Mouse (Mus musculus): ENCODE results near the gene Tbc1d2b. TPM values are rescaled to one million over a fixed set of nuclear protein-coding genes. Genes with fewer than 3 reads are reported as not detected.

Gene Tbc1d2b
- polyA plus RNA-seq, 1 experiment from 2014 or later: 20.9 TPM

DNA sequence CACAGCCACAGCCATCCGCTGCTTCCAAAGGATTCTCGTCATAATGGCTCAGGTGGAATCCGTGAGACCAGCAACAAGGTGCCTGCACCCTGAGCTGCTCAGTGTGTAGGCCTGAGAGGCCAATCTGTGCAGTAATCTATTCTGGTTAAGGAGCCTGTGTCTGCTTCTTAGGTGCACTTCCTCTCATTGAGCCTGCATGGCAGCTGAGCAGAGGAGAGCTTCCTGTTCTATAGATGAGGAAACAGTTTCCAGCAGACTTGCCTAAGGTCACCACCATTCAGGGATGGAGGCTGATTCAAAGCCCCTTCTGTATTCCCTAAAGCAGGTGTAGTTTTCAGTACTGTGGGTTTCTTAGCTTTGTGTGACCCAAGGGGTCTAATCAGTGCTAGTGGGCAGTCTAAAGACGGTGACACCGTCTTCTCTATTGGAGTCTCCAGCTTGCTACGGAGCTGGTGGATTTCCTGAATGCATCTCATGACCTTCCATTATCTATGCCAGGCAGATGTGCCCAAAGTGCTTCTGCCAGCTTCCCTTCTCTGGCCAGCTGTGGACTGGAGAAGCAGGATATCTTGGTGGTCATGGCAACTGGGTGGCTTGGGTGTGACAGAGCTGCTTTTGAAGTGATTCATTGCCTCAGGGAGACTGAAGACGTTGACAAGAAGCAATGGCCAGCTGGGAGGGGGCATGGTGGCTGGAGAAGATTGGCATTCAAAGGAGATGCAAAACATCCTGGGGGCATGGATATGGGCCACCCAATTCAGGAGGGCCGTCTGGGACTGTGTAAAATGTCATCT is 97.9 kb downstream of the Tbc1d2b start:
- Histone ChIP-seq H3K9me3 (ENCODE audit: control insufficient read depth, low read depth, low read length) (no peaks in the 10 kb centered on the region; the same call in 1 of the 2 replicates), H3K4me3 (ENCODE audit: low read depth, low read length) (no peak overlapping the region), H3K9ac (replicated peaks; ENCODE audit: low read depth, low read length) (no peak overlapping the region), H3K36me3 (ENCODE audit: control insufficient read depth, insufficient read depth, low read length) (peaks cover 15% of the 10 kb centered on the region), H3K27ac (ENCODE audit: low read length) (no peak overlapping the region), H3K27me3 (ENCODE audit: control insufficient read depth, insufficient read depth, low read length) (no peaks in the 10 kb centered on the region), H3K4me2 (replicated peaks; ENCODE audit: low read depth, low read length) (no peak overlapping the region), H3K4me1 (ENCODE audit: control insufficient read depth, insufficient read depth, low read length) (no peaks in the 10 kb centered on the region)
- 80% methylated on average over 8 of the region's 8 CpGs for WGBS
- ATAC-seq (ENCODE audit: insufficient number of reproducible peaks, insufficient read depth, low FRiP score, low read depth): no peak

DNA sequence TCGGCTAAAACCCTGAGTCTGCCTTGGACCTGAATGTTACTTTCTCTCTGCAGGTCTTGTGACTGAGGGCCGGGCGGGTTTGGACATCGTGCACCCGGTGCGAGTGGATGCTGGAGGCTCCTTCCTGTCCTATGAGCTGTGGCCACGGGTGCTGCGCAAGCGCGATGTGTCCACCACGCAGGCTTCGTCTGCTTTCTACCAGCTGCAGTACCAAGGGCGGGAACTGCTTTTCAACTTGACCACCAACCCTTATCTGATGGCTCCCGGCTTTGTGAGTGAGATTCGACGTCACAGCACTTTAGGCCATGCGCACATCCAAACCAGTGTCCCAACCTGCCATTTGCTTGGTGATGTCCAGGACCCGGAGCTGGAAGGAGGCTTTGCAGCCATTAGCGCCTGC is 99.2 kb downstream of the Tbc1d2b start:
- WGBS: 95% methylated on average over 19 of the region's 19 CpGs
- no peak for ATAC-seq (ENCODE audit: insufficient number of reproducible peaks, insufficient read depth, low FRiP score, low read depth)
- peaks cover 12% of the 10 kb centered on the region for H3K36me3 ChIP-seq (ENCODE audit: control insufficient read depth, insufficient read depth, low read length)

GRCm38 (mm10) chr9:90169965-90170364 is 100.6 kb downstream of the Tbc1d2b start:
- 62% methylated on average over 4 of the region's 4 CpGs for WGBS
- Histone ChIP-seq H3K27me3 (ENCODE audit: control insufficient read depth, insufficient read depth, low read length) (no peaks in the 10 kb centered on the region), H3K4me3 (ENCODE audit: low read depth, low read length) (no peak overlapping the region), H3K4me2 (replicated peaks; ENCODE audit: low read depth, low read length) (no peak overlapping the region), H3K9ac (replicated peaks; ENCODE audit: low read depth, low read length) (no peak overlapping the region), H3K4me1 (ENCODE audit: control insufficient read depth, insufficient read depth, low read length) (no peaks in the 10 kb centered on the region), H3K9me3 (ENCODE audit: control insufficient read depth, low read depth, low read length) (no peaks in the 10 kb centered on the region; the same call in 1 of the 2 replicates), H3K27ac (ENCODE audit: low read length) (no peak overlapping the region), H3K36me3 (ENCODE audit: control insufficient read depth, insufficient read depth, low read length) (peaks cover 12% of the 10 kb centered on the region)
- no peak for ATAC-seq (ENCODE audit: insufficient number of reproducible peaks, insufficient read depth, low FRiP score, low read depth)

More for the DNA sequence above, 99.2 kb downstream of the Tbc1d2b start:
- no peaks in the 10 kb centered on the region for H3K4me1 ChIP-seq (ENCODE audit: control insufficient read depth, insufficient read depth, low read length)
- H3K9me3 ChIP-seq (ENCODE audit: control insufficient read depth, low read depth, low read length): no peaks in the 10 kb centered on the region; the same call in 1 of the 2 replicates
- no peak overlapping the region for H3K4me3 ChIP-seq (ENCODE audit: low read depth, low read length)
- H3K9ac ChIP-seq (replicated peaks; ENCODE audit: low read depth, low read length): no peak overlapping the region
- H3K27ac ChIP-seq (ENCODE audit: low read length): no peak overlapping the region
- H3K27me3 ChIP-seq (ENCODE audit: control insufficient read depth, insufficient read depth, low read length): no peaks in the 10 kb centered on the region
- no peak overlapping the region for H3K4me2 ChIP-seq (replicated peaks; ENCODE audit: low read depth, low read length)

- Histone ChIP-seq H3K27ac (ENCODE audit: low read length) (no peak overlapping the region), H3K4me2 (replicated peaks; ENCODE audit: low read depth, low read length) (no peak overlapping the region), H3K9ac (replicated peaks; ENCODE audit: low read depth, low read length) (no peak overlapping the region), H3K4me1 (ENCODE audit: control insufficient read depth, insufficient read depth, low read length) (peaks cover 8% of the 10 kb centered on the region; the same call in 1 of the 2 replicates), H3K27me3 (ENCODE audit: control insufficient read depth, insufficient read depth, low read length) (no peaks in the 10 kb centered on the region), H3K36me3 (ENCODE audit: control insufficient read depth, insufficient read depth, low read length) (peaks cover 2% of the 10 kb centered on the region), H3K9me3 (ENCODE audit: control insufficient read depth, low read depth, low read length) (no peaks in the 10 kb centered on the region; the same call in 1 of the 2 replicates), H3K4me3 (ENCODE audit: low read depth, low read length) (no peak overlapping the region)
- WGBS: 74% methylated on average over 5 of the region's 5 CpGs
- no peak for ATAC-seq (ENCODE audit: insufficient number of reproducible peaks, insufficient read depth, low FRiP score, low read depth)
Measured at GRCm38 (mm10) chr9:90166615-90167014, 104.0 kb downstream of the Tbc1d2b start.

- peaks cover 8% of the 10 kb centered on the region; the same call in 1 of the 2 replicates for H3K4me1 ChIP-seq (ENCODE audit: control insufficient read depth, insufficient read depth, low read length)
- H3K4me2 ChIP-seq (replicated peaks; ENCODE audit: low read depth, low read length): no peak overlapping the region
- no peaks in the 10 kb centered on the region for H3K36me3 ChIP-seq (ENCODE audit: control insufficient read depth, insufficient read depth, low read length)
- WGBS: 77% methylated on average over 4 of the region's 4 CpGs
- no peaks in the 10 kb centered on the region for H3K27me3 ChIP-seq (ENCODE audit: control insufficient read depth, insufficient read depth, low read length)
- no peaks in the 10 kb centered on the region; the same call in 1 of the 2 replicates for H3K9me3 ChIP-seq (ENCODE audit: control insufficient read depth, low read depth, low read length)
- no peak overlapping the region for H3K4me3 ChIP-seq (ENCODE audit: low read depth, low read length)
- no peak overlapping the region for H3K9ac ChIP-seq (replicated peaks; ENCODE audit: low read depth, low read length)
- no peak overlapping the region for H3K27ac ChIP-seq (ENCODE audit: low read length)
- ATAC-seq (ENCODE audit: insufficient number of reproducible peaks, insufficient read depth, low FRiP score, low read depth): no peak
Measured at GRCm38 (mm10) chr9:90165590-90165989, 105.0 kb downstream of the Tbc1d2b start.

DNA sequence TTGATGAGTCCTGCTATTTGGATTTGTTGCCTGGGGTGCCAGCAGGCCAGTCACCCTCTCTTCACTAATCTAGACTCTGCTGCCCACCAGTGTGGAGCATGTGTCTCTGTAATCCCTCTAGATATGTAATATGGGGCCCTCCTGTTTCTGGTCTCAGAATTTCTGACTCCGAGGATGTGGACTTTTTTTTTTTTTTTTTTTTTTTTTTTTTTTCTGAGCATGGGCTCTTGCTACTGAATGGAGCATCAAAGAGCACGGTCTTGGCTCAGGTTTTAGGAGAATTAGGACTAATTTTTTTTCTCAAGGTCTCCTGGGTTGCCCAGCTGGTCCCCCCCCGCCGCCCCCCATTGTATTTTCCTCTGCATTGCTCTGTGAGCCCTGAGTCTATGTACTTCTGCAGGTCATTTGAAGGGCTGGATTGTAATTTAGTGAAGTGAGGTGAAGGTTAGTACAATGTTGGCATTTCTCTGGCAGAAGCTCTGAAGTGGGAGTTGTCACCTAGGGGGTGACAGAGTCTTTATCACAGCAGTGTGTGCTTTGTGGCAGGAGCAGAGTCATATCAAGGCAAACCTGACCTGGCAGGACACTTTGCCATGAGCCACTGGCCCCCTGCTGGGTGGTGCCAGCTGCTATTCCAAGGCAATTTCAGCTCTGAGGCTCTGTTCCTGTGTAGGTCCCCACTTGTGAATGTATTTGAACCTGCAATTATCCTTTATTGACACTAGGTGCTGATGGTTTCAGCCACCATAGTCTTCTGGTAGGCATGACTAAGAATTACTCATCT is 105.7 kb downstream of the Tbc1d2b start:
- no peak overlapping the region for H3K9ac ChIP-seq (replicated peaks; ENCODE audit: low read depth, low read length)
- H3K4me1 ChIP-seq (ENCODE audit: control insufficient read depth, insufficient read depth, low read length): peaks cover 8% of the 10 kb centered on the region; the same call in 1 of the 2 replicates
- no peak overlapping the region for H3K27ac ChIP-seq (ENCODE audit: low read length)
- 63% methylated on average over 4 of the region's 4 CpGs for WGBS
- peak overlapping the region; percentile 72; the same call in 1 of the 2 replicates for H3K4me3 ChIP-seq (ENCODE audit: low read depth, low read length)
- no peaks in the 10 kb centered on the region for H3K36me3 ChIP-seq (ENCODE audit: control insufficient read depth, insufficient read depth, low read length)
- no peaks in the 10 kb centered on the region for H3K27me3 ChIP-seq (ENCODE audit: control insufficient read depth, insufficient read depth, low read length)
- no peak for ATAC-seq (ENCODE audit: insufficient number of reproducible peaks, insufficient read depth, low FRiP score, low read depth)
- H3K9me3 ChIP-seq (ENCODE audit: control insufficient read depth, low read depth, low read length): peaks cover 1% of the 10 kb centered on the region; the same call in 1 of the 2 replicates
- H3K4me2 ChIP-seq (replicated peaks; ENCODE audit: low read depth, low read length): peak overlapping the region; percentile 90

- Histone ChIP-seq H3K27ac (ENCODE audit: low read length) (0 out of 2 replicates have a peak overlapping the region, but pooled peaks have one; percentile 86), H3K4me2 (replicated peaks; ENCODE audit: low read depth, low read length) (peak overlapping the region; percentile 90), H3K36me3 (ENCODE audit: control insufficient read depth, insufficient read depth, low read length) (no peaks in the 10 kb centered on the region), H3K4me1 (ENCODE audit: control insufficient read depth, insufficient read depth, low read length) (peaks cover 8% of the 10 kb centered on the region; the same call in 1 of the 2 replicates), H3K4me3 (ENCODE audit: low read depth, low read length) (peak overlapping the region; percentile 72), H3K27me3 (ENCODE audit: control insufficient read depth, insufficient read depth, low read length) (no peaks in the 10 kb centered on the region), H3K9me3 (ENCODE audit: control insufficient read depth, low read depth, low read length) (peaks cover 4% of the 10 kb centered on the region; the same call in 1 of the 2 replicates), H3K9ac (replicated peaks; ENCODE audit: low read depth, low read length) (peak overlapping the region; percentile 73)
- WGBS: under 1% methylated on average over 18 of the region's 18 CpGs
- ATAC-seq (ENCODE audit: insufficient number of reproducible peaks, insufficient read depth, low FRiP score, low read depth): peak; percentile 51
Measured at GRCm38 (mm10) chr9:90163749-90164095, 106.9 kb downstream of the Tbc1d2b start.

- H3K27me3 ChIP-seq (ENCODE audit: control insufficient read depth, insufficient read depth, low read length): no peaks in the 10 kb centered on the region
- peaks cover 8% of the 10 kb centered on the region; the same call in 1 of the 2 replicates for H3K4me1 ChIP-seq (ENCODE audit: control insufficient read depth, insufficient read depth, low read length)
- H3K4me2 ChIP-seq (replicated peaks; ENCODE audit: low read depth, low read length): peak within 1 kb of the TSS; percentile 90
- ATAC-seq (ENCODE audit: insufficient number of reproducible peaks, insufficient read depth, low FRiP score, low read depth): peak; percentile 60
- peak within 1 kb of the TSS; percentile 86 for H3K27ac ChIP-seq (ENCODE audit: low read length)
- H3K36me3 ChIP-seq (ENCODE audit: control insufficient read depth, insufficient read depth, low read length): no peaks in the 10 kb centered on the region
- H3K9ac ChIP-seq (replicated peaks; ENCODE audit: low read depth, low read length): peak within 1 kb of the TSS; percentile 73
- WGBS: under 1% methylated on average over 58 of the region's 60 CpGs
- H3K4me3 ChIP-seq (ENCODE audit: low read depth, low read length): peak within 1 kb of the TSS; percentile 72
- H3K9me3 ChIP-seq (ENCODE audit: control insufficient read depth, low read depth, low read length): peaks cover 4% of the 10 kb centered on the region; the same call in 1 of the 2 replicates
Measured at GRCm38 (mm10) chr9:90162926-90163748, 107.5 kb downstream of the Tbc1d2b start, which contains the start of gene Adamts7. Gene Adamts7 (plus strand): TSS chr9:90163069.

Data from stomach, embryonic 14.5 days (tissue).